21 mouse cellular contexts compared by ENCODE assay signal in genomic region chr6:6850324-6851060, GRCm38 (mm10). TPM values are rescaled to one million over a fixed set of nuclear protein-coding genes. Genes with fewer than 3 reads are reported as not detected.
A peak's percentile ranks its signal among the peaks of the same experiment; 100 is the strongest.
DNase-seq lines count a peak whose midpoint lies in the region; ATAC-seq and TF ChIP-seq lines count a peak whose summit lies in the region.
"Had no signal": no experiment of that assay in that cellular context is flagged by ENCODE, and none has a peak within 500 bp of the region (broad histone marks: within the 10 kb centered on the region; RNA-seq: fewer than 3 reads in every experiment).

No protein-coding gene starts in this region.

- no peak for TF ChIP-seq POLR2A in olfactory bulb, adult 2 months (IDR thresholded peaks at IDR 0.05; ENCODE audit: insufficient read depth, low read depth, low read length)

- no peak for DNase-seq in heart, embryonic 10.5 days (ENCODE audit: low spot score)
- no peak for DNase-seq in heart, adult 9 months (ENCODE audit: low spot score in 2 of 2)
- DNase-seq in neural tube, embryonic 10.5 days (ENCODE audit: extremely low spot score, low spot score), result peak; percentile 60
- DNase-seq in left cerebral cortex, postnatal 4 days, result no peak
- DNase-seq in left cerebral cortex, postnatal 10 days (ENCODE audit: extremely low spot score in 1 of 2, low spot score in 2 of 2), result no peak
- DNase-seq: adrenal gland, adult 2 months; B cell, adult 2 months; cerebellum, adult 9-10 months; kidney, adult 2 months; kidney, postnatal 4 days; lung, embryonic 14.5 days; right cerebral cortex, postnatal 14 days; thymus, adult 18-20 months had no signal

- H3K9me3 ChIP-seq in heart, embryonic 10.5 days, result no peaks in the 10 kb centered on the region
- H3K9me3 ChIP-seq in neural tube, embryonic 15.5 days (replicated peaks), result no peaks in the 10 kb centered on the region
- no peaks in the 10 kb centered on the region for H3K9me3 ChIP-seq in limb, embryonic 13.5 days
- H3K9me3 ChIP-seq: neural tube, embryonic 12.5 days had no signal

- intact Hi-C loops in left cerebral cortex, postnatal 4 days (cut with DNase I), result no loop called here
- intact Hi-C loops in left cerebral cortex, postnatal 10 days (cut with DNase I), result no loop called here

- TF ChIP-seq CTCF in olfactory bulb, adult 2 months (IDR thresholded peaks at IDR 0.05; ENCODE audit: insufficient read depth, low read depth, low read length), result no peak

- peaks cover 99% of the 10 kb centered on the region for H3K27me3 ChIP-seq in heart, embryonic 10.5 days (ENCODE audit: insufficient read depth, poor library complexity, severe bottlenecking)
- peaks cover 75% of the 10 kb centered on the region for H3K27me3 ChIP-seq in neural tube, embryonic 15.5 days (replicated peaks)
- peaks cover 81% of the 10 kb centered on the region for H3K27me3 ChIP-seq in limb, embryonic 13.5 days

- ATAC-seq in neural tube, embryonic 15.5 days (ENCODE audit: low FRiP score), result no peak
- no peak for ATAC-seq in limb, embryonic 13.5 days (ENCODE audit: low FRiP score, low read depth)

- H3K9ac ChIP-seq in neural tube, embryonic 15.5 days (replicated peaks), result no peak overlapping the region
- H3K9ac ChIP-seq in limb, embryonic 13.5 days, result no peak overlapping the region
- H3K9ac ChIP-seq: lung, embryonic 14.5 days; neural tube, embryonic 12.5 days had no signal

- WGBS in heart, embryonic 10.5 days, result 1% methylated on average over 26 of the region's 26 CpGs
- WGBS in neural tube, embryonic 15.5 days, result 2% methylated on average over 26 of the region's 26 CpGs
- 2% methylated on average over 26 of the region's 26 CpGs for WGBS in limb, embryonic 13.5 days
- 6% methylated on average over 26 of the region's 26 CpGs for WGBS in olfactory bulb, adult 2 months

- H3K27ac ChIP-seq in heart, embryonic 10.5 days, result no peak overlapping the region
- H3K27ac ChIP-seq in neural tube, embryonic 15.5 days (replicated peaks), result no peak overlapping the region
- no peak overlapping the region for H3K27ac ChIP-seq in limb, embryonic 13.5 days
- H3K27ac ChIP-seq in olfactory bulb, adult 2 months (ENCODE audit: insufficient read depth, low read depth, low read length), result peak overlapping the region; percentile 91
- H3K27ac ChIP-seq: neural tube, embryonic 12.5 days had no signal

- no peaks in the 10 kb centered on the region for H3K36me3 ChIP-seq in heart, embryonic 10.5 days
- H3K36me3 ChIP-seq in neural tube, embryonic 15.5 days, result no peaks in the 10 kb centered on the region
- H3K36me3 ChIP-seq in limb, embryonic 13.5 days, result no peaks in the 10 kb centered on the region
- H3K36me3 ChIP-seq: neural tube, embryonic 12.5 days had no signal

- H3K4me3 ChIP-seq in heart, embryonic 10.5 days, result 0 out of 2 replicates have a peak overlapping the region, but pooled peaks have one; percentile 10
- H3K4me3 ChIP-seq in neural tube, embryonic 15.5 days (replicated peaks), result no peak overlapping the region
- peak overlapping the region; percentile 0; the same call in 1 of the 2 replicates for H3K4me3 ChIP-seq in limb, embryonic 13.5 days
- H3K4me3 ChIP-seq in olfactory bulb, adult 2 months (ENCODE audit: insufficient read depth, low read depth, low read length), result peak overlapping the region; percentile 26; the same call in 1 of the 2 replicates
- H3K4me3 ChIP-seq: neural tube, embryonic 12.5 days had no signal

- H3K4me1 ChIP-seq in heart, embryonic 10.5 days, result no peaks in the 10 kb centered on the region
- no peaks in the 10 kb centered on the region for H3K4me1 ChIP-seq in neural tube, embryonic 15.5 days
- H3K4me1 ChIP-seq in limb, embryonic 13.5 days, result peaks cover 5% of the 10 kb centered on the region; the same call in 1 of the 2 replicates
- H3K4me1 ChIP-seq in olfactory bulb, adult 2 months (ENCODE audit: control insufficient read depth, insufficient read depth, low read length), result peaks cover 26% of the 10 kb centered on the region
- H3K4me1 ChIP-seq: neural tube, embryonic 12.5 days had no signal

- H3K4me2 ChIP-seq in neural tube, embryonic 15.5 days, result no peak overlapping the region
- no peak overlapping the region; the same call in 1 of the 2 replicates for H3K4me2 ChIP-seq in limb, embryonic 13.5 days (replicated peaks)
- H3K4me2 ChIP-seq: lung, embryonic 14.5 days; neural tube, embryonic 12.5 days had no signal

RNA-seq across cellular contexts. Expression of gene Dlx6, which starts 12.6 kb away (rescaled TPM):
- 0.23 and 0.57 TPM in 2 replicates for polyA plus RNA-seq in heart, embryonic 10.5 days (2016; fragmentation: Nextera tagmentation; extraction: Ambion mirVana)
- polyA plus RNA-seq in neural tube, embryonic 15.5 days (2015; fragmentation: Nextera tagmentation; extraction: Ambion mirVana), result 0.41 TPM in 1 of 2 replicates, not detected in the other
- polyA plus RNA-seq in limb, embryonic 13.5 days (2015; fragmentation: Nextera tagmentation; extraction: Ambion mirVana), result 1.5 and 2.7 TPM in 2 replicates
- polyA plus RNA-seq in olfactory bulb, adult 2 months (2012; ENCODE audit: insufficient read depth, insufficient read length, low replicate concordance, missing spikeins), result not detected in 2 replicates
- total RNA-seq in left cerebral cortex, postnatal 4 days (2021), result 10 to 100 TPM; 15.3 to 17.2 TPM
- total RNA-seq in left cerebral cortex, postnatal 10 days (2021), result 10 to 100 TPM; 10.1 to 13.4 TPM
- total RNA-seq: adrenal gland, adult 2 months; hematopoietic stem cell, adult 5-6 weeks; liver, adult 2 months; megakaryocyte, adult 5-6 weeks had no signal
- polyA plus RNA-seq: adrenal gland, adult 2 months; gonadal fat pad, adult 2 months; kidney, adult 2 months; liver, adult 2 months; lung, embryonic 14.5 days; neural tube, embryonic 12.5 days had no signal

RNA-seq across cellular contexts. Expression of gene Dlx5, which starts 31.4 kb away (rescaled TPM):
- 4.0 and 8.9 TPM in 2 replicates for polyA plus RNA-seq in heart, embryonic 10.5 days (2016; fragmentation: Nextera tagmentation; extraction: Ambion mirVana)
- polyA plus RNA-seq in neural tube, embryonic 15.5 days (2015; fragmentation: Nextera tagmentation; extraction: Ambion mirVana), result 0.41 and 0.83 TPM in 2 replicates
- 30.7 and 41.3 TPM in 2 replicates for polyA plus RNA-seq in limb, embryonic 13.5 days (2015; fragmentation: Nextera tagmentation; extraction: Ambion mirVana)
- polyA plus RNA-seq in olfactory bulb, adult 2 months (2012; ENCODE audit: insufficient read depth, insufficient read length, low replicate concordance, missing spikeins), result not detected in 2 replicates
- 10 to 100 TPM; 15.2 to 18.4 TPM for total RNA-seq in left cerebral cortex, postnatal 4 days (2021)
- total RNA-seq in left cerebral cortex, postnatal 10 days (2021), result 1 to 10 TPM; 7.4 to 8.1 TPM
- total RNA-seq: hematopoietic stem cell, adult 5-6 weeks; liver, adult 2 months; megakaryocyte, adult 5-6 weeks had no signal
- polyA plus RNA-seq: kidney, adult 2 months; liver, adult 2 months had no signal
